Mouse (Mus musculus): ENCODE results near the gene Angptl4. TPM values are rescaled to one million over a fixed set of nuclear protein-coding genes. Genes with fewer than 3 reads are reported as not detected.

The Angptl4 gene
- polyA plus RNA-seq, 1 experiment from 2014 or later, result 22.0 TPM

DNA sequence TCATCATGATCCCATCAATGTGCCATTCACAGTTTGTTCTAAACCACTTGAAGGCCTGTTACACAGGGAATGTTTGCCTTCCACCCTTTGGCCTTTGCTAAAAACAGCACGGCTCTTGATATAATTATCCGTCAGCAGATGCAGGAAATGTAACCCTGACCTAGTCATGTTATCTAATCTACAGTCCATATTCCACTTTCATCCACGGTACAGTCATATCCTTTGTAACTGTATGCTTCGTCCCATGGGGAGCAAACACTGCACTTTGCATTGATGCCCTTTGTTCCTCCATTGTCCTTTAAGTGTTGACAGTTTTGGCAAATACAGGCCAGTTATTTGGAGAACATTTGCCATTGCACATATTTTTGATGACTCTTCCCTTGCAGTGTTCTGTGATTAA is 7.1 kb upstream of the Angptl4 start:
- 77% methylated on average over 4 of the region's 4 CpGs for WGBS
- H3K9ac ChIP-seq (ENCODE audit: low read depth, low read length), result no peak overlapping the region
- no peak overlapping the region for H3K4me3 ChIP-seq (ENCODE audit: low read depth, low read length)
- H3K27me3 ChIP-seq (ENCODE audit: control insufficient read depth, insufficient read depth, low read length), result no peaks in the 10 kb centered on the region
- ATAC-seq (ENCODE audit: low FRiP score) (no peak), DNase-seq (ENCODE audit: low spot score) (no peak)
- H3K4me1 ChIP-seq (replicated peaks; ENCODE audit: control insufficient read depth, insufficient read depth, low read length), result no peaks in the 10 kb centered on the region
- no peak overlapping the region for H3K4me2 ChIP-seq (replicated peaks; ENCODE audit: low read depth, low read length)
- no peak overlapping the region for H3K27ac ChIP-seq (ENCODE audit: low read depth, low read length)
- no peaks in the 10 kb centered on the region for H3K9me3 ChIP-seq (ENCODE audit: control insufficient read depth, low read length)
- no peaks in the 10 kb centered on the region for H3K36me3 ChIP-seq (ENCODE audit: control insufficient read depth, insufficient read depth, low read length)

DNA sequence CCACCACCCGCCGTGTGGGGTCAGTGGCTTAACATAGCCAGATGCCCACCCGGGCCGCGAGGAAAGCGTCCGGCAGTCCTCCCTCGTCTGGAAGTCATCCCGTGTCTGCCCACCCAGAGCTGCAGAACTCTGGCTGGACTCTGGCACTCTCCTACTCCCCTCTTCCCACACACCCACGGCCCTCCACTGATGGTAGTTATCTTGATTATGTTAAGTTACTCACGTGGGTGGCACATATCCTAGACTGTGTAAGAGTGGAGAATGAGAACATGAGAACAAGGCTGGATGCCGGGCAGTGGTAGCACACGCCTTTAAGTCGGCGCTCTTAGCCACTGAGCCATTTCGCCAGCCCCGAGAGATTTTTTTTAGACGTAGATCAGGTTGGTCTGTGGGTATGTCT is 4.7 kb upstream of the Angptl4 start:
- 77% methylated on average over 18 of the region's 18 CpGs for WGBS
- Histone ChIP-seq H3K27ac (ENCODE audit: low read depth, low read length) (no peak overlapping the region), H3K27me3 (ENCODE audit: control insufficient read depth, insufficient read depth, low read length) (no peaks in the 10 kb centered on the region), H3K9ac (ENCODE audit: low read depth, low read length) (no peak overlapping the region), H3K36me3 (ENCODE audit: control insufficient read depth, insufficient read depth, low read length) (no peaks in the 10 kb centered on the region), H3K4me2 (replicated peaks; ENCODE audit: low read depth, low read length) (no peak overlapping the region), H3K4me1 (replicated peaks; ENCODE audit: control insufficient read depth, insufficient read depth, low read length) (no peaks in the 10 kb centered on the region), H3K9me3 (ENCODE audit: control insufficient read depth, low read length) (no peaks in the 10 kb centered on the region), H3K4me3 (ENCODE audit: low read depth, low read length) (no peak overlapping the region)
- ATAC-seq (ENCODE audit: low FRiP score) (no peak), DNase-seq (ENCODE audit: low spot score) (no peak)

DNA sequence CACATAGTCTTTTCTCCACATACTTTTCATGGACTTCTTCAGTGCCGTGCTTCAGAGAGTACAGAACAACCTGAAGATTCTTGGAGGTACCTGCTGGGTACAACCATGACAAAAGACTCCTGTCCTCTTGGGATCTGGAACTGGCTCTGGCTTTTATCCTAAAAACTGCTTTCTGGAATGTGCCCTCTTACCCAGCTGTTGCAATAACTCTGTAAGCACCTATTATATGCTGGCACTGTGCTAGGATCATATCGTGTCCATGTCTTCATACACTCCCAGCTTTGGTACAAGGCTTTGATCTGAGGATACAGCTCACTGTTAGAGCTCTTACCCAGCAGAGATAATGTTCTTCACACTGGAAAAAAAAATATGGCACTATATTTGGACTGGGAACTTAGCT is 3.3 kb upstream of the Angptl4 start:
- no peaks in the 10 kb centered on the region for H3K27me3 ChIP-seq (ENCODE audit: control insufficient read depth, insufficient read depth, low read length)
- H3K27ac ChIP-seq (ENCODE audit: low read depth, low read length), result no peak overlapping the region
- H3K4me2 ChIP-seq (replicated peaks; ENCODE audit: low read depth, low read length), result no peak overlapping the region
- H3K9ac ChIP-seq (ENCODE audit: low read depth, low read length), result no peak overlapping the region
- H3K9me3 ChIP-seq (ENCODE audit: control insufficient read depth, low read length), result no peaks in the 10 kb centered on the region
- ATAC-seq (ENCODE audit: low FRiP score) (no peak), DNase-seq (ENCODE audit: low spot score) (no peak)
- WGBS, result 85% methylated on average over 2 of the region's 2 CpGs
- no peaks in the 10 kb centered on the region for H3K4me1 ChIP-seq (replicated peaks; ENCODE audit: control insufficient read depth, insufficient read depth, low read length)
- no peak overlapping the region for H3K4me3 ChIP-seq (ENCODE audit: low read depth, low read length)
- no peaks in the 10 kb centered on the region for H3K36me3 ChIP-seq (ENCODE audit: control insufficient read depth, insufficient read depth, low read length)

DNA sequence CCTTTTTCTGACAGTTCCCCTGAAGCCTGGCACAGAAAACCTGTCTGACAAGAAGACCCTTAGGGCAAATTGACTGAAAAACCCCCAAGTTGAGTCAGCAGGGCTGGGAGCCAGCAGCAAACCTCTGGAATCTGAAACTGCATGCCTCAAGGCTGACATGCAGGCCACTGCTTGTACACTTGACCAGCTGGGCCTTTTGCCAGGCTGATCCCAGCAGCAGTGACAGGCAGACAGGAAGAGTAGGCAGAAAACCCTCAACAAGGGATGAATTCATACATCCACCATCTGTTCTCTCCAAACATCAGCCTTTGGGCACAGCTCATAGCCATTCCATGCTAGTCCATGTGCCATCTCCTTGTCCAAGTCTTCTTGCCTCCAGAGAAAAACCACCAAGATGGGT is 1.8 kb upstream of the Angptl4 start:
- no peak overlapping the region for H3K9ac ChIP-seq (ENCODE audit: low read depth, low read length)
- no peak for DNase-seq (ENCODE audit: low spot score)
- no peaks in the 10 kb centered on the region for H3K9me3 ChIP-seq (ENCODE audit: control insufficient read depth, low read length)

DNA sequence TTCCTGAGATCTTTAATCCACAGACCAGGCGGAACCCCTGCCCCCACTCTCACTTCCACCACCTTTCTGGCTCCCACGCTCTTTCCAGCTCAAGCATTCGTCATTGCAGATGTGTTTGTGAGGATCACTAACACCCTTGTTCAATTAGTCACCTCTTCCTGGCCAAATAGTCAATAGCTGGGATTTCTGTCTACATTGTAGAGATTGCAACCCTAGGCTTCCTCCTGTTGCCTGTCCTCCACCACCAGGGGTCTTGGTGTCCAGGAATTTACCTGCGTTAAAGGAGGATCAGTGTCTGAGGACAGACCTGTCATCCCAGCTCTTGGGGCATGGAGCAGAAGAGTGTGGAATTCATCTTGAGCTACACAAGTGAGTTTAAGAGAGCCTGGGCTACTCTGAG is 437 bp upstream of the Angptl4 start:
- no peak overlapping the region for H3K9ac ChIP-seq (ENCODE audit: low read depth, low read length)
- no peak for ATAC-seq (ENCODE audit: low FRiP score)
- DNase-seq (ENCODE audit: low spot score), result no peak

More for the DNA sequence above, 1.8 kb upstream of the Angptl4 start:
- Histone ChIP-seq H3K4me3 (ENCODE audit: low read depth, low read length) (no peak overlapping the region), H3K27me3 (ENCODE audit: control insufficient read depth, insufficient read depth, low read length) (no peaks in the 10 kb centered on the region), H3K27ac (ENCODE audit: low read depth, low read length) (no peak overlapping the region), H3K36me3 (ENCODE audit: control insufficient read depth, insufficient read depth, low read length) (no peaks in the 10 kb centered on the region), H3K4me1 (replicated peaks; ENCODE audit: control insufficient read depth, insufficient read depth, low read length) (no peaks in the 10 kb centered on the region), H3K4me2 (replicated peaks; ENCODE audit: low read depth, low read length) (no peak overlapping the region)
- no peak for ATAC-seq (ENCODE audit: low FRiP score)

DNA sequence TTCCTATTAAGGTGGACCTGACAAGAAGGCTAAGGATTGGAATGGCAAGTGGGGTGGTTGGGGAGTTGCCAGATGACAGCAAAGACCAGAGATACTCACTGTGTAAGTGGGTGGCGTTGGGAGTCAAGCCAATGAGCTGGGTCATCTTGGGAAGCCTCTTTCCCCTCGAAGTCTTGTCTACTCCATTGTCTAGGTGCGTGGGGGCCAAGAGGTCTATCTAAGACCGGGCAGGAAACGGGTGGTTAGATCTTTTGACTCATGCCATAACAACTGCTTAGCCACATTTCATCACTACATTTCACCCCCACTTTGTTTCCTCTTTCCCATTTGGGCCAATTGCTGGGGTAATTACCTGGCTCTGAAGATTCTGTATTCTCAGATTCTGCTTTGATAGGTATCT is 1.2 kb downstream of the Angptl4 start:
- Histone ChIP-seq H3K4me1 (replicated peaks; ENCODE audit: control insufficient read depth, insufficient read depth, low read length) (no peaks in the 10 kb centered on the region), H3K27ac (ENCODE audit: low read depth, low read length) (0 out of 2 replicates have a peak overlapping the region, but pooled peaks have one; percentile 6), H3K4me3 (ENCODE audit: low read depth, low read length) (peak overlapping the region; percentile 40; the same call in 1 of the 2 replicates), H3K36me3 (ENCODE audit: control insufficient read depth, insufficient read depth, low read length) (no peaks in the 10 kb centered on the region), H3K27me3 (ENCODE audit: control insufficient read depth, insufficient read depth, low read length) (no peaks in the 10 kb centered on the region), H3K4me2 (replicated peaks; ENCODE audit: low read depth, low read length) (peak overlapping the region; percentile 87), H3K9me3 (ENCODE audit: control insufficient read depth, low read length) (no peaks in the 10 kb centered on the region), H3K9ac (ENCODE audit: low read depth, low read length) (0 out of 2 replicates have a peak overlapping the region, but pooled peaks have one; percentile 58)
- 92% methylated on average over 5 of the region's 5 CpGs for WGBS
- no peak for ATAC-seq (ENCODE audit: low FRiP score)
- DNase-seq (ENCODE audit: low spot score), result no peak

More for the DNA sequence above, 437 bp upstream of the Angptl4 start:
- WGBS, result 33% methylated on average over 4 of the region's 4 CpGs
- H3K27me3 ChIP-seq (ENCODE audit: control insufficient read depth, insufficient read depth, low read length), result no peaks in the 10 kb centered on the region
- no peaks in the 10 kb centered on the region for H3K9me3 ChIP-seq (ENCODE audit: control insufficient read depth, low read length)
- H3K27ac ChIP-seq (ENCODE audit: low read depth, low read length), result no peak overlapping the region
- peak overlapping the region; percentile 87; the same call in 1 of the 2 replicates for H3K4me2 ChIP-seq (replicated peaks; ENCODE audit: low read depth, low read length)
- H3K36me3 ChIP-seq (ENCODE audit: control insufficient read depth, insufficient read depth, low read length), result no peaks in the 10 kb centered on the region
- H3K4me3 ChIP-seq (ENCODE audit: low read depth, low read length), result no peak overlapping the region
- no peaks in the 10 kb centered on the region for H3K4me1 ChIP-seq (replicated peaks; ENCODE audit: control insufficient read depth, insufficient read depth, low read length)

DNA sequence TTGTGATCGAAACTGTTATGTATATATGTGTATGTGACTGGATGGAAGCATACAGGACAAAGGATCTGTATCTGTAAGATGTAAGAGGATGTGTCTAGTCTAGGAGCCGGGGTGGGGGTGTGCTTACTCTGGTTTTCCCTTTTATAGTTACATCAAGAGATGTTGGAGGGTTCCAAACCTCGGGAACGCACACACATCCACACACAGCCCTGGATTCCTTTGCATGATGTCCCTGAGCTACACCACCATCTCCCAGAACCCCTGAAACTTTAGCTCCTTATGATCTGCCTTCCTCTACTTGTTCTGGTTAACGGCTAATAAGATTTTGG is 1.7 kb downstream of the Angptl4 start:
- no peak overlapping the region for H3K27ac ChIP-seq (ENCODE audit: low read depth, low read length)
- 0 out of 2 replicates have a peak overlapping the region, but pooled peaks have one; percentile 2 for H3K4me3 ChIP-seq (ENCODE audit: low read depth, low read length)

DNA sequence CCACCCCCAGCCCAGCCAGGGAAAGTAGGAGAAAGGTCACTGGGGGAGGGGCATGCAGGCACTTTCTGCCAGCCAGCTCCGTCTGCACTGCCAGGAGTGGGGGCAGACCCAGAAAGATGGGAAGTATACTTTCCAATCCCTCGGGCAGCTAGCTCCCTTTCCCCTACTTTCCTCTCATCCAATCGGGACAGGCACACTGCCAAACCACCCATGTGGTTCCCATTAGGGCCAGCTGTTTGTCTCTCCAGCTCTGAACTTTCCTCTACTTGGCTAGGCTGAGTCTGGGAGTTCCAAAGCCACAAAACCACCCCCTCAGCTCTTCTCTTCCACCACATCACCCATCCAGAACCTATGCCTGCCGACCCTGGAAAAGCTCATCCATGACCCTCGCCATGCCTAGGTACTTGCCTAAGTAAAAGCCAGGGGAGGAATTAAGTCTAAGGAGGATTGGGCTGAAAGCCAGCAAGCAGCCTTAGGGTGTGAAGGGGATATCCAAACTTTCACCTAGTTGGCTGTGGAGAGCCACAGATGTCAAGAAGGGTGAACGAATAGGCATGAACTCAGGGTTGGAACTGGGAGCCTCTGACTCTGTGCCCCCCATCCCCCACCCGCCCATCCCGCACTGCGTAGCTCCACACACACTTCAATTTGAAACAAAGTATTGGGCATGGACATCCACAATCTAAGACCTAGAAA is 2.2 kb downstream of the Angptl4 start:
- H3K9ac ChIP-seq (ENCODE audit: low read depth, low read length), result no peak overlapping the region
- no peaks in the 10 kb centered on the region for H3K36me3 ChIP-seq (ENCODE audit: control insufficient read depth, insufficient read depth, low read length)
- no peaks in the 10 kb centered on the region for H3K9me3 ChIP-seq (ENCODE audit: control insufficient read depth, low read length)
- H3K4me1 ChIP-seq (replicated peaks; ENCODE audit: control insufficient read depth, insufficient read depth, low read length), result no peaks in the 10 kb centered on the region
- 63% methylated on average over 9 of the region's 9 CpGs for WGBS
- peak overlapping the region; percentile 23 for H3K4me2 ChIP-seq (replicated peaks; ENCODE audit: low read depth, low read length)
- H3K27me3 ChIP-seq (ENCODE audit: control insufficient read depth, insufficient read depth, low read length), result no peaks in the 10 kb centered on the region
- 0 out of 2 replicates have a peak overlapping the region, but pooled peaks have one; percentile 2 for H3K4me3 ChIP-seq (ENCODE audit: low read depth, low read length)
- H3K27ac ChIP-seq (ENCODE audit: low read depth, low read length), result peak overlapping the region; percentile 4; the same call in 1 of the 2 replicates
- DNase-seq (ENCODE audit: low spot score) (peak; percentile 60), ATAC-seq (ENCODE audit: low FRiP score) (no peak)

More for the DNA sequence above, 1.7 kb downstream of the Angptl4 start:
- Histone ChIP-seq H3K27me3 (ENCODE audit: control insufficient read depth, insufficient read depth, low read length) (no peaks in the 10 kb centered on the region), H3K36me3 (ENCODE audit: control insufficient read depth, insufficient read depth, low read length) (no peaks in the 10 kb centered on the region), H3K9me3 (ENCODE audit: control insufficient read depth, low read length) (no peaks in the 10 kb centered on the region), H3K4me2 (replicated peaks; ENCODE audit: low read depth, low read length) (no peak overlapping the region), H3K4me1 (replicated peaks; ENCODE audit: control insufficient read depth, insufficient read depth, low read length) (no peaks in the 10 kb centered on the region), H3K9ac (ENCODE audit: low read depth, low read length) (no peak overlapping the region)
- DNase-seq (ENCODE audit: low spot score) (no peak), ATAC-seq (ENCODE audit: low FRiP score) (no peak)
- 80% methylated on average over 5 of the region's 5 CpGs for WGBS

DNA sequence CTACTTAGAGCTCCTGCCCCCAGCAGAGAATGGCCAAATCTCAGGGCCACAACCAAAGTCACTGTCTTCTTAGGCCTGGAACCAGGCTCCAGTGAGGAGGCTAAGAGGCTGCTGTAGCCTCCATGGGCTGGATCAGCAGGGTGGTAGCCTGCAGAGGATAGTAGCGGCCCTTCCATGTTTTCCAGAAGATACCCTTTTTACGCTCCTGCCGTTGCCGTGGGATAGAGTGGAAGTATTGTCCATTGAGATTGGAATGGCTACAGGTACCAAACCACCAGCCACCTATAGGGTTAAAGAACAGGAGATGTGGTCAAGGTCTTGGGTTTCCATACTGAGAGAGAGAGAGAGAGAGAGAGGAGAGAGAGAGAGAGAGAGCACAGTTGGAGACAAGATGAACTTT is 6.3 kb downstream of the Angptl4 start:
- Histone ChIP-seq H3K36me3 (ENCODE audit: control insufficient read depth, insufficient read depth, low read length) (no peaks in the 10 kb centered on the region), H3K9ac (ENCODE audit: low read depth, low read length) (no peak overlapping the region), H3K9me3 (ENCODE audit: control insufficient read depth, low read length) (no peaks in the 10 kb centered on the region), H3K27ac (ENCODE audit: low read depth, low read length) (no peak overlapping the region), H3K4me2 (replicated peaks; ENCODE audit: low read depth, low read length) (no peak overlapping the region), H3K27me3 (ENCODE audit: control insufficient read depth, insufficient read depth, low read length) (no peaks in the 10 kb centered on the region), H3K4me1 (replicated peaks; ENCODE audit: control insufficient read depth, insufficient read depth, low read length) (no peaks in the 10 kb centered on the region), H3K4me3 (ENCODE audit: low read depth, low read length) (no peak overlapping the region)
- DNase-seq (ENCODE audit: low spot score) (no peak), ATAC-seq (ENCODE audit: low FRiP score) (no peak)
- WGBS, result 93% methylated on average over 4 of the region's 4 CpGs

All from hindbrain, embryonic 11.5 days (tissue).